Mouse (Mus musculus) C2C12 (cell line): ENCODE measurements around the gene Atg9b. TPM values are rescaled to one million over a fixed set of nuclear protein-coding genes. Genes with fewer than 3 reads are reported as not detected.

Source experiments
- H3K27me3 ChIP-seq: one replicate; pipeline ENCODE4 v1.6.1; 2011; ENCODE audit not compliant: control insufficient read depth, insufficient read depth, insufficient read length
- H3K36me3 ChIP-seq: one replicate; pipeline ENCODE4 v1.6.1; 2011; ENCODE audit not compliant: control insufficient read depth, insufficient read depth
- H3K4me3 ChIP-seq: one replicate; pipeline ENCODE4 v1.5.1; 2011; ENCODE audit warnings: mild to moderate bottlenecking, control low read depth; ENCODE audit not compliant: poor library complexity, insufficient read depth, severe bottlenecking
- H3K79me2 ChIP-seq: one replicate; pipeline ENCODE4 v1.6.1; 2011; ENCODE audit not compliant: control insufficient read depth, insufficient read depth
- H3K79me3 ChIP-seq: one replicate; pipeline ENCODE4 v1.6.1; 2011; ENCODE audit warnings: low read depth, control low read depth
- H3ac ChIP-seq: one replicate; pipeline ENCODE3; 2011; ENCODE audit warnings: low read depth; ENCODE audit not compliant: control insufficient read depth, insufficient read length
- CEBPB ChIP-seq: IDR thresholded peaks from one replicate; pipeline ENCODE4 v1.6.1; 2011; ENCODE audit warnings: low read depth, mild to moderate bottlenecking, control low read depth, moderate library complexity
- CTCF ChIP-seq: IDR thresholded peaks from one replicate; pipeline ENCODE4 v1.5.1; 2011; ENCODE audit not compliant: control insufficient read depth, insufficient read depth, insufficient read length
- FOSL1 ChIP-seq: IDR thresholded peaks from one replicate; pipeline ENCODE4 v1.8.0; 2011; ENCODE audit warnings: mild to moderate bottlenecking, low read length; ENCODE audit not compliant: poor library complexity, insufficient read depth, severe bottlenecking
- MAX ChIP-seq: IDR thresholded peaks from one replicate; pipeline ENCODE4 v1.6.1; 2011; ENCODE audit warnings: mild to moderate bottlenecking, control low read depth
- MYOD1 ChIP-seq: IDR thresholded peaks from one replicate; pipeline ENCODE4 v1.6.1; 2011; ENCODE audit warnings: low read depth; ENCODE audit not compliant: control insufficient read depth, insufficient read length
- MYOG ChIP-seq: IDR thresholded peaks from one replicate; pipeline ENCODE4 v1.6.1; 2011; ENCODE audit not compliant: control insufficient read depth, insufficient read length; ENCODE audit errors: extremely low read depth
- USF1 ChIP-seq: IDR thresholded peaks from one replicate; pipeline ENCODE4 v1.6.1; 2011; ENCODE audit warnings: low read depth, mild to moderate bottlenecking, control low read depth, moderate library complexity
- polyA plus RNA-seq: library from polyadenylated mRNA; unstranded; fragments of >200 nt; fragmentation: generic; extraction: Trizol; gene quantifications from one replicate; pipeline ENCODE4 v1.2.1, GENCODE M21; 2012; ENCODE audit warnings: missing spikeins

The Atg9b gene
- polyA plus RNA-seq, 1 experiment: 0.48 TPM

GRCm38 (mm10) chr5:24369767-24370166 lies 22.2 kb downstream of the Atg9b start:
- Histone ChIP-seq H3ac (no peak overlapping the region), H3K79me3 (no peaks in the 10 kb centered on the region), H3K4me3 (no peak overlapping the region), H3K79me2 (no peaks in the 10 kb centered on the region), H3K36me3 (no peaks in the 10 kb centered on the region), H3K27me3 (peaks cover 19% of the 10 kb centered on the region)
- no peak for TF ChIP-seq MYOD1
- TF ChIP-seq FOSL1: no peak
- no peak for TF ChIP-seq CTCF
- TF ChIP-seq MAX: no peak
- TF ChIP-seq CEBPB: no peak
- no peak for TF ChIP-seq MYOG
- TF ChIP-seq USF1: no peak

- no peak overlapping the region for H3ac ChIP-seq
- H3K79me2 ChIP-seq: no peaks in the 10 kb centered on the region
- no peak for TF ChIP-seq CEBPB
- no peak overlapping the region for H3K4me3 ChIP-seq
- H3K79me3 ChIP-seq: no peaks in the 10 kb centered on the region
- H3K36me3 ChIP-seq: no peaks in the 10 kb centered on the region
- peaks cover 24% of the 10 kb centered on the region for H3K27me3 ChIP-seq
These were observed 25.5 kb downstream of the Atg9b start for GRCm38 (mm10) chr5:24366426-24366825.

GRCm38 (mm10) chr5:24365528-24365927 lies 26.4 kb downstream of the Atg9b start:
- H3K4me3 ChIP-seq: no peak overlapping the region
- TF ChIP-seq FOSL1 (no peak), MYOD1 (no peak), USF1 (no peak)
- no peaks in the 10 kb centered on the region for H3K79me2 ChIP-seq
- no peaks in the 10 kb centered on the region for H3K79me3 ChIP-seq
- no peaks in the 10 kb centered on the region for H3K36me3 ChIP-seq
- H3K27me3 ChIP-seq: peaks cover 20% of the 10 kb centered on the region
- H3ac ChIP-seq: no peak overlapping the region

- no peaks in the 10 kb centered on the region for H3K36me3 ChIP-seq
- no peaks in the 10 kb centered on the region for H3K79me2 ChIP-seq
- H3K27me3 ChIP-seq: peaks cover 20% of the 10 kb centered on the region
- no peak overlapping the region for H3ac ChIP-seq
- TF ChIP-seq MAX (no peak), MYOG (no peak), CTCF (no peak), USF1 (no peak), MYOD1 (no peak), CEBPB (no peak), FOSL1 (no peak)
- no peaks in the 10 kb centered on the region for H3K79me3 ChIP-seq
- no peak overlapping the region for H3K4me3 ChIP-seq
These were observed 27.0 kb downstream of the Atg9b start for GRCm38 (mm10) chr5:24364963-24365362.

GRCm38 (mm10) chr5:24364508-24364907 lies 27.4 kb downstream of the Atg9b start, which contains the start of gene Nos3:
TSS of gene Nos3 (plus strand) at chr5:24364810.
- Histone ChIP-seq H3K4me3 (no peak within 1 kb of the TSS), H3ac (no peak within 1 kb of the TSS), H3K79me2 (no peaks in the 10 kb centered on the region), H3K79me3 (no peaks in the 10 kb centered on the region), H3K27me3 (peaks cover 20% of the 10 kb centered on the region), H3K36me3 (no peaks in the 10 kb centered on the region)
- TF ChIP-seq MYOD1 (no peak), CEBPB (no peak), CTCF (no peak), FOSL1 (no peak), MYOG (no peak), USF1 (no peak), MAX (no peak)

GRCm38 (mm10) chr5:24364061-24364460 lies 27.9 kb downstream of the Atg9b start:
- no peaks in the 10 kb centered on the region for H3K79me2 ChIP-seq
- H3K4me3 ChIP-seq: no peak overlapping the region

More at GRCm38 (mm10) chr5:24364061-24364460, 27.9 kb downstream of the Atg9b start:
- H3K27me3 ChIP-seq: peaks cover 20% of the 10 kb centered on the region
- no peaks in the 10 kb centered on the region for H3K79me3 ChIP-seq
- no peak overlapping the region for H3ac ChIP-seq
- no peak for TF ChIP-seq FOSL1
- no peak for TF ChIP-seq MAX
- TF ChIP-seq CEBPB: no peak
- no peak for TF ChIP-seq USF1
- TF ChIP-seq MYOG: no peak
- TF ChIP-seq CTCF: no peak
- TF ChIP-seq MYOD1: no peak
- no peaks in the 10 kb centered on the region for H3K36me3 ChIP-seq
